Mouse (Mus musculus) small intestine, adult 2 months (tissue): ENCODE data around the gene Mchr1.

Source experiments
- CTCF ChIP-seq: fragments of 200-500 bp; IDR thresholded peaks from 2 replicates; pipeline ENCODE4 v1.5.1; 2012; ENCODE audit warnings: low read depth, mild to moderate bottlenecking, control low read depth, inconsistent platforms, low read length, moderate library complexity, mixed read lengths; ENCODE audit not compliant: insufficient replicate concordance, insufficient read length; ENCODE audit errors: extremely low read depth
- POLR2A ChIP-seq: fragments of 200-500 bp; IDR thresholded peaks from 2 replicates; pipeline ENCODE4 v1.6.1; 2012; ENCODE audit warnings: low read depth, mild to moderate bottlenecking, control low read depth, inconsistent platforms, low read length, moderate library complexity

DNA sequence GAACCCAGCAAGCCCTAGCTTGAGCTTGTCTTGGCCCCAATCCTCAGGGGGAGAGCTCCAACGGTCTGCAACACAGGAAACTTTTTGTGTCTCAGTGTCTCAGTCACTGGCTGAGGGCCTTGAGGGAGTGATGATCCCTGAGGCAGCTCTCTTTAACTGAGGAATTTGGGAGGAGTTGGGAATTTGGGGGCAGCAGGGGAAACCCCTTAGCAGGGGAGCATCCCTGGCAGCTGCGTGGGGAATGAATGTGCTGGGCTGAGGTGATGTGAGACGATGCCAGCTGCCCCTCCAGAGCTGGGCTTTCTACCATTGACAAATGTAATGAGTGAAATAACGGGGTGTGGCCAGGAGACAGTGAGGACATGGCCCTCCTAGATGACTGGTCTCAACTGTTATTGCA lies 39.9 kb upstream of the Mchr1 start:
- TF ChIP-seq POLR2A (no peak), CTCF (no peak)
